Mouse (Mus musculus) right cerebral cortex, postnatal 4 days (tissue): ENCODE measurements around the gene Tmem175.

Experiments
- DNase-seq: peaks from one replicate; pipeline ENCODE4 v3.0.0-alpha.2; 2022

The Tmem175 gene

DNA sequence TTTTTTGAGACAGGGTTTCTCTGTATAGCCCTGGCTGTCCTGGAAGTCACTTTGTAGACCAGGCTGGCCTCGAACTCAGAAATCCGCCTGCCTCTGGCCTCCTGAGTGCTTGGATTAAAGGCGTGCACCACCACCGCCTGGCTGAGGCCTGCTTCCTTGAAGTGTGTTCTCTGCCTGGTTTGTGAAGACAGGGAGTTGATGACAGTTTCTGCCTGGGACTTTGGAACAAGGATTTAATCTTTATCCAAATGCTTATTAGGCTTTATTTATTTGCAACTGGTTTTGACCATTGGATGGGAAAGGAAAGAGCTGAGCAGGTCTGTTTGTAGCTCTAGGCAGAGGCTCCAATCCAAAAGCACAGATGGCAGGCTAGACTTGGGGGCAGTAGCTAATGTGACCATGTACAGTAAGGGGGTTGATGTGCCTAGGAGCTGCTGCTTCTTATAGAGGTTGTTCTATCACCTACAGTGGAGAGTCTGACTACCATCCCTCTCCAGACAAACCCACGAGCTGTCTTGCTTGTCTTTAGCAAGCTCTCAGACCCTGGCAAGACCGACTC is 48.8 kb downstream of the Tmem175 start:
- no peak for DNase-seq

DNA sequence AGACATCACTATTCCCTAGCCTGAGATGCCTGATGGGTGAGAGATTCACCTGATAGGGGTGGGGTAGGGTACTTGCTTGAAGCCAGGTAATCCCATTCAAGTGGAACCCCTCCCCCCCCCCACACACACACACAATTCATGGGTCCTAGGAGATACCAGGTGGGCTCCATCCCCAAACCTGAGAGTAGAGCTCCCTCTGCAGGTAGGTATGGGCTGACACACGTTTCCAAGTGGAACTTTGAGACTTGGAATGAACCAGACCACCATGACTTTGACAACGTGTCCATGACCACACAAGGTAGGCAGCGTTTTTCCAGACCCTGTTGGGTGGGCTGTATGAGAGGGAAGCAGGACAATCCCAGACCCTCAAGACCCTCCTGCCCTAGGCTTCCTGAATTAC is 50.3 kb downstream of the Tmem175 start:
- DNase-seq: no peak

DNA sequence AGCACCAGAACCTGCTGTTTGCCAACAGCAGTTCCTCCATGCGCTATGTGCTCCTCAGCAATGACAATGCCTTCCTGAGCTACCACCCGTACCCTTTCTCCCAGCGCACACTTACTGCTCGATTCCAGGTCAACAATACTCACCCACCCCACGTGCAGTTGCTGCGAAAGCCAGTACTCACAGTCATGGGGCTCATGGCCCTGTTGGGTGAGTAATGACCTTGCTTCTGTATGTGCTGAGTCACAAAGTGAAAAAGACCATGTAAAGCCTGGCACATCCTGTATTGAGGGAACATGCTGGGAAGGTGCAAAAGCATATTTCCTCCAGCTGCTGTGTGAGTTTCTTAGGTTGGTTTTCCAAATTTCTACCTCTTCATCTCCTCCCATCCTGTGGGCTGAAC is 51.3 kb downstream of the Tmem175 start:
- no peak for DNase-seq

DNA sequence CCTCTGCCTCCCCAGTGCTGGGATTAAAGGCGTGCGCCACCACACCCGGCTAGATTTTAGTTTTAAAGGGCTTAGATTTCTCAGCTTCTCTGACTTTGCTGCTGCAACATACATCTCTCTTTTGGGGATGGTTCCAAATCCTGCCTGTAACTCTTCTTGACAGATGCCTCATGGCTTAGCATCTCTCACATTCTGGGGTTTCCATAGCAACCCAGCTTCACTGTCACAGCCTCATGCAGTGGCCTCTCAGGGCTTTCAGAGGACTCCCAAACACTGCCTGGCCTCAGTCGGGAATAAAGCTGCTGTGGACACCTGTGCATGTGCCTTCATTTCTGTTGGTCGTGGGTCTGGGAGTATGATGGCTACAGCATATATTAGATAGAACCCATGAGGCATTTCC is 59.5 kb downstream of the Tmem175 start:
- DNase-seq: no peak

DNA sequence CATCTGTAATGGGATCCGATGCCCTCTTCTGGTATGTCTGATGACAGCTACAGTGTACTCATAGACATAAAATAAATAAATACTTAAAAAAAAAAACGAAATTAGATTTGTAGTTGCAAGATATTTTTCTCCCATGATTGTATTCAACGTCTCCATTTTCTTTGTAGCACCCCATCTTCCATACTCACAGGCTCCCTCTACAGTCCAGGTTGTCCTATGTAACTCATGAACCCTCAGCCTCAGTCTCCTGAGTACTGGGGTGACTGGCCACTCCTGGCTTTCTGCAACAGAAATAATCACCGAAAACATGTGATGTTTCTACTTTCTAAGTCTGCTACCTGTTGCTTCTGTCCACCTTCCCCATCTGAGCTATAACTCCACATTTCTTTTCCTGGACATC is 61.6 kb downstream of the Tmem175 start:
- no peak for DNase-seq

DNA sequence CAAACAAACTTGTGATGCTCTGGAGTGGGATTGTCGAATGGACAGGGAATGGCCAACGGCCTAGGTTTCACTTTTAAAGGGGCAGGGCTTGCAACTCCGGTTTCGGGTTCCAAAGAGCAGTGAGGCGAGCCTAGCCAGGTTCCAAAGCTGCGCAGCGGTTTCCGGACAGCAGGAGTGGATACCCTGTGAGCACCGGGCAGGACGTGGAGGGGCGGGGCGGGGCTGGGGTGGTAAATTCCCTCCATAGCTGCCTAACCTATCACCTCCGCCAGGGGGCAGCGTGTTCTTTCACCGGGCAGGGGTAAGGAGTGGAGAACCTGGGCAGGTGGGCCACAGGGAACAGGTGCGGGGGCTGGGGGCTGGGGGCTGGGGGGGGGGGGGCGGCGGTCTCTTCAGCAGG is 62.7 kb downstream of the Tmem175 start, which contains the start of gene Fgfrl1:
Gene Fgfrl1, plus strand, starts transcription at position 112 of the 400 bp plus-strand sequence.
- DNase-seq: peak; percentile 46

DNA sequence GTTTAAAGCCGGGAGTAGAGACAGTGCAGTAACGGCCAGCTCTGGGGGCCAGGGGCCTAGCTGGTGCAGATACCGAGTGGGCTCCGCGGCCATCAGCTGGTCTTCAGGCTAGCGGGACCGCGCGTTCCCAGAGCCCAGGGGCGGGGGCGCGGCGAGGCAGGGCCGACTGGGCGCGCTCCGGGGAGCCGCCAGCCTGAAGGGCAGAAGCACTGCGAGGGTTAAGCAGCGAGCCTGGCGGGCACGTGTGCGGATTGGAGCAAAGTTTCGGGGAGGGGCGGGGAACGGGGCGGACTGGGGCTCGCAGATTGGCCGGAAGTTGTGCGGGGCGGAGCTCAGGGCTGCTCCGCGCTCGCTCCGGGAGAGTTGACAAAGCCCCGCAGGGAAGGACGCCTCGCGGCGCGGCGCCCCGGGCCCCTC is 64.3 kb downstream of the Tmem175 start:
- peak; percentile 85 for DNase-seq

DNA sequence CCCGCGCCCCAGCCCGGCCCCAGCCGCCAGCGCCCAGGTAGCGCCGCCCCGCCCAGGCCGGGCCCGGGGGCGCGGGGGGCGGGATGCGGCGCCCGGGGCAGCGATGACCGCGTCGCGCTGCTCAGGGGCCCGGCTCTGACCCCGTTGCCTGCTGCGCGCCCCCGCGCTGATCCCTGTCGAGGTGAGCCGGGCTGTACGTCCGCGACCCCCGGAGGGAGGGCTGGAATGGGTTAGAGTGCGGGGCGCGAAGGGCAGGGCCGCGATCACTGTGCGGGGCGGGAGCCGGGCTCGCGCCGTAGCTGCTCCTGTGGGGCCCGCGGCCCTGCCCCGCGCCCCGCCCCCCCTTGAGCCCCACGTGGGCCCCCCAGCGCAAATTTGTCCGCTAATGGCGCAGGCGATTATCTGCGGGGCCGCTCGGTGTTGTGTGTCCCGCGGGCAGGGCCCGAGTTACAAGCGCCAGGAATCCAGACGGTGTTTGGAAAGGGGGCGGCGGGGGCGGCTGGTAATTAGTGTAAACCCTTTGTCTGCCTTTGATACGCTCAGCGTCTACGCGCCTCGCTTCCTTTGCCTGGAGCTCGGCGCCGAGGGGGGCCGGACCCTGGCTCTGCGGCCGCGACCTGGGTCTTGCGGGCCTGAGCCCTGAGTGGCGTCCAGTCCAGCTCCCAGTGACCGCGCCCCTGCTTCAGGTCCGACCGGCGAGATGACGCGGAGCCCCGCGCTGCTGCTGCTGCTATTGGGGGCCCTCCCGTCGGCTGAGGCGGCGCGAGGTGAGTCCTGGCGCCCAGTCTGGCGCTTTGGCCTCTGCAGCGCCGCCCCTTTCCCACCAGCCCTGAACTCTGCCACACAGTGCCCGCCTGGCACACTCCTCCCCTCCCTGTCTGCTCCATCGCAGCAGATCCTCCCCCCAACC is 65.0 kb downstream of the Tmem175 start:
- peak; percentile 34 for DNase-seq

DNA sequence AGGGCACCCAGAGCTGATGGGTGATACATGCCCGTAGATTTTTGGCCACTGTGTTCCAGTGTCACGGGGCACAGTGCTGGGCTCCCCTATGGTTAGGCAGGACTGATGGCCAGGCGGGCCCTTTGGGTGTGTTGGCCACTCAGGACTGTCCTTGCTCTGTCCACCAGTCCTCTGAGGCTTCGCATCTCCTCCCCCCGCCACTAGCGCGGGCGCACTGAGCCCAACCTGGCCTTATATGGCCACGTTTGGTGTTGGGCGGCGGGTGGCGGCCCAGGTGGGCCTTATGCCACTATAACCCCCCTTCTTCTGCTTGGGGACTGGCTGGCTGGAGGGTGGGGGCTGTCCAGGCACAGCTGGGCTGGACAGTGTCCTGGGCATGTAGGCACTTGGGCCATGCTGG is 66.3 kb downstream of the Tmem175 start:
- DNase-seq: no peak

DNA sequence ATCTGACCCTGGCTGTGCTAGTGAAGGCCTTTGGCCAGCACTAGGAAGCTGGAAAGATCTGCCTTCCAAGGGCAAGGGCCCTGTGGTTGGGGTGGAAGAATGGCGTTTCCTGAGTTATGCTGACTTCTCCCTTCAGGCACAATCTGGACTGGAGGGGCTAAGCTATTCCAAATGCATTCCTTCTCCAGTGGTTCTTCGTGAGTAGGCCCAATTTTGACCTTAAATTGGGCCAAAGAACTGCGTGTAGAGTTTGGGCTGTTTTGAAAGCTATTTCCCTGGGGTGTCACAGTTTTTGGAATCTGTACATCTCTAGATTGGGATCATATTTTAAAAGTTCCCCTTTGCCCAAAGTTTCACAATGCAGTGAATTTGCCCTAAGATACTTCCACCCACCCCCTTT is 67.0 kb downstream of the Tmem175 start:
- no peak for DNase-seq

DNA sequence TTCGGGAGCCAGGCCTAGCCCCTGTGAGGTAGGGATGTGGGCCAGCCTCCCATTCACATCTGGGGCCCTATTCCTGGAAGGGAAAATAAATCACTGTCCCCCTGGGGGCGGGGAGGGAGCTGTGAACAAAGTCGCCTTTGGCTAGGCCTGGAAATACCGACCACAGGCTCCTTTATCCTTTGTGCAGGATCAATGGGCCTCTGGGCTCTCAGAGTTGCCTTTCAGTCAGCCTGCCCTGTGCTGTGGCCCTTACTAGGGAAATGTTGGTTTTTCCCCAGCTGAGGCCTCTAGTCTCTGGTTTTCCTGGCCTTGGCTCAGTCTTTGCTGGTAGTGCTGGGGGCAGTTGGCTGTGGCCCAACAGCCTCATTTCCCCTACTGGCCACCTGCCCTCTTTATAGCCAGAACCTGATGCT is 67.8 kb downstream of the Tmem175 start:
- DNase-seq: peak; percentile 47
